Mouse (Mus musculus): ENCODE measurements around the gene Chst4. TPM values are rescaled to one million over a fixed set of nuclear protein-coding genes. Genes with fewer than 3 reads are reported as not detected.

Chst4 gene
- polyA plus RNA-seq, 1 experiment from 2014 or later = 0.32 TPM

GRCm38 (mm10) chr8:110008995-110009446 lies 30.5 kb downstream of the Chst4 start:
- no peaks in the 10 kb centered on the region for H3K4me1 ChIP-seq (ENCODE audit: insufficient read depth, low read length)
- no peak overlapping the region for H3K9ac ChIP-seq (replicated peaks; ENCODE audit: low read length)
- H3K4me2 ChIP-seq (replicated peaks; ENCODE audit: low read depth, low read length) = no peak overlapping the region
- H3K36me3 ChIP-seq (ENCODE audit: insufficient read depth, low read length) = no peaks in the 10 kb centered on the region
- no peaks in the 10 kb centered on the region for H3K9me3 ChIP-seq (ENCODE audit: low read length)
- WGBS = 70% methylated on average over 8 of the region's 8 CpGs
- no peak overlapping the region for H3K4me3 ChIP-seq (ENCODE audit: low read length)
- ATAC-seq (ENCODE audit: low FRiP score, low TSS enrichment) = no peak
- no peaks in the 10 kb centered on the region for H3K27me3 ChIP-seq (ENCODE audit: insufficient read depth, low read length)
- H3K27ac ChIP-seq (ENCODE audit: low read length) = no peak overlapping the region

- no peak overlapping the region for H3K4me2 ChIP-seq (replicated peaks; ENCODE audit: low read depth, low read length)
- H3K9me3 ChIP-seq (ENCODE audit: low read length) = no peaks in the 10 kb centered on the region
- H3K4me1 ChIP-seq (ENCODE audit: insufficient read depth, low read length) = no peaks in the 10 kb centered on the region
- 87% methylated on average over 26 of the region's 26 CpGs for WGBS
- H3K27me3 ChIP-seq (ENCODE audit: insufficient read depth, low read length) = no peaks in the 10 kb centered on the region
- no peaks in the 10 kb centered on the region for H3K36me3 ChIP-seq (ENCODE audit: insufficient read depth, low read length)
- H3K27ac ChIP-seq (ENCODE audit: low read length) = no peak overlapping the region
- no peak overlapping the region for H3K9ac ChIP-seq (replicated peaks; ENCODE audit: low read length)
- ATAC-seq (ENCODE audit: low FRiP score, low TSS enrichment) = no peak
- no peak overlapping the region for H3K4me3 ChIP-seq (ENCODE audit: low read length)
Observed at GRCm38 (mm10) chr8:110008228-110008994, 31.1 kb downstream of the Chst4 start.

- Histone ChIP-seq H3K4me2 (replicated peaks; ENCODE audit: low read depth, low read length) (no peak overlapping the region), H3K27ac (ENCODE audit: low read length) (no peak overlapping the region), H3K9me3 (ENCODE audit: low read length) (no peaks in the 10 kb centered on the region), H3K27me3 (ENCODE audit: insufficient read depth, low read length) (no peaks in the 10 kb centered on the region), H3K4me1 (ENCODE audit: insufficient read depth, low read length) (no peaks in the 10 kb centered on the region), H3K4me3 (ENCODE audit: low read length) (no peak overlapping the region), H3K9ac (replicated peaks; ENCODE audit: low read length) (no peak overlapping the region), H3K36me3 (ENCODE audit: insufficient read depth, low read length) (no peaks in the 10 kb centered on the region)
- 60% methylated on average over 17 of the region's 17 CpGs for WGBS
- ATAC-seq (ENCODE audit: low FRiP score, low TSS enrichment) = no peak
Observed at GRCm38 (mm10) chr8:110006312-110007023, 33.1 kb downstream of the Chst4 start.

- Histone ChIP-seq H3K4me2 (replicated peaks; ENCODE audit: low read depth, low read length) (no peak overlapping the region), H3K4me3 (ENCODE audit: low read length) (no peak overlapping the region), H3K4me1 (ENCODE audit: insufficient read depth, low read length) (no peaks in the 10 kb centered on the region), H3K27me3 (ENCODE audit: insufficient read depth, low read length) (no peaks in the 10 kb centered on the region), H3K27ac (ENCODE audit: low read length) (no peak overlapping the region), H3K9ac (replicated peaks; ENCODE audit: low read length) (no peak overlapping the region), H3K36me3 (ENCODE audit: insufficient read depth, low read length) (no peaks in the 10 kb centered on the region), H3K9me3 (ENCODE audit: low read length) (no peaks in the 10 kb centered on the region)
- WGBS = 74% methylated on average over 5 of the region's 5 CpGs
- no peak for ATAC-seq (ENCODE audit: low FRiP score, low TSS enrichment)
Observed at GRCm38 (mm10) chr8:110004300-110004699, 35.2 kb downstream of the Chst4 start.

GRCm38 (mm10) chr8:110002953-110003352 lies 36.6 kb downstream of the Chst4 start:
- Histone ChIP-seq H3K9me3 (ENCODE audit: low read length) (no peaks in the 10 kb centered on the region), H3K9ac (replicated peaks; ENCODE audit: low read length) (no peak overlapping the region), H3K27me3 (ENCODE audit: insufficient read depth, low read length) (no peaks in the 10 kb centered on the region), H3K36me3 (ENCODE audit: insufficient read depth, low read length) (no peaks in the 10 kb centered on the region), H3K4me3 (ENCODE audit: low read length) (no peak overlapping the region), H3K27ac (ENCODE audit: low read length) (no peak overlapping the region), H3K4me2 (replicated peaks; ENCODE audit: low read depth, low read length) (no peak overlapping the region), H3K4me1 (ENCODE audit: insufficient read depth, low read length) (no peaks in the 10 kb centered on the region)
- no peak for ATAC-seq (ENCODE audit: low FRiP score, low TSS enrichment)
- WGBS = 40% methylated on average over 9 of the region's 9 CpGs

- H3K27me3 ChIP-seq (ENCODE audit: insufficient read depth, low read length) = 0 out of 2 replicates have a peak, but pooled peaks cover 3% of the 10 kb centered on the region
- H3K9ac ChIP-seq (replicated peaks; ENCODE audit: low read length) = no peak overlapping the region
- no peaks in the 10 kb centered on the region for H3K4me1 ChIP-seq (ENCODE audit: insufficient read depth, low read length)
- no peak overlapping the region for H3K4me2 ChIP-seq (replicated peaks; ENCODE audit: low read depth, low read length)
- H3K36me3 ChIP-seq (ENCODE audit: insufficient read depth, low read length) = no peaks in the 10 kb centered on the region
- no peaks in the 10 kb centered on the region for H3K9me3 ChIP-seq (ENCODE audit: low read length)
- H3K27ac ChIP-seq (ENCODE audit: low read length) = no peak overlapping the region
- WGBS = 79% methylated on average over 10 of the region's 10 CpGs
- no peak overlapping the region for H3K4me3 ChIP-seq (ENCODE audit: low read length)
- ATAC-seq (ENCODE audit: low FRiP score, low TSS enrichment) = no peak
Observed at GRCm38 (mm10) chr8:109999974-110000373, 39.6 kb downstream of the Chst4 start.

GRCm38 (mm10) chr8:109998066-109998465 lies 41.5 kb downstream of the Chst4 start:
- no peaks in the 10 kb centered on the region for H3K4me1 ChIP-seq (ENCODE audit: insufficient read depth, low read length)
- WGBS = 67% methylated on average over 7 of the region's 7 CpGs
- no peak overlapping the region for H3K9ac ChIP-seq (replicated peaks; ENCODE audit: low read length)
- no peak overlapping the region for H3K4me3 ChIP-seq (ENCODE audit: low read length)
- H3K9me3 ChIP-seq (ENCODE audit: low read length) = no peaks in the 10 kb centered on the region
- H3K36me3 ChIP-seq (ENCODE audit: insufficient read depth, low read length) = no peaks in the 10 kb centered on the region
- no peak for ATAC-seq (ENCODE audit: low FRiP score, low TSS enrichment)
- H3K27me3 ChIP-seq (ENCODE audit: insufficient read depth, low read length) = 0 out of 2 replicates have a peak, but pooled peaks cover 3% of the 10 kb centered on the region
- no peak overlapping the region for H3K4me2 ChIP-seq (replicated peaks; ENCODE audit: low read depth, low read length)
- no peak overlapping the region for H3K27ac ChIP-seq (ENCODE audit: low read length)

- 90% methylated on average over 9 of the region's 9 CpGs for WGBS
- H3K4me2 ChIP-seq (replicated peaks; ENCODE audit: low read depth, low read length) = no peak overlapping the region
- H3K27me3 ChIP-seq (ENCODE audit: insufficient read depth, low read length) = 0 out of 2 replicates have a peak, but pooled peaks cover 3% of the 10 kb centered on the region
- H3K27ac ChIP-seq (ENCODE audit: low read length) = no peak overlapping the region
- no peaks in the 10 kb centered on the region for H3K4me1 ChIP-seq (ENCODE audit: insufficient read depth, low read length)
- no peak for ATAC-seq (ENCODE audit: low FRiP score, low TSS enrichment)
- H3K36me3 ChIP-seq (ENCODE audit: insufficient read depth, low read length) = no peaks in the 10 kb centered on the region
- H3K9me3 ChIP-seq (ENCODE audit: low read length) = no peaks in the 10 kb centered on the region
- no peak overlapping the region for H3K9ac ChIP-seq (replicated peaks; ENCODE audit: low read length)
- no peak overlapping the region for H3K4me3 ChIP-seq (ENCODE audit: low read length)
Observed at GRCm38 (mm10) chr8:109997381-109997780, 42.2 kb downstream of the Chst4 start.

GRCm38 (mm10) chr8:109992951-109993350 lies 46.6 kb downstream of the Chst4 start:
- Histone ChIP-seq H3K9ac (replicated peaks; ENCODE audit: low read length) (no peak overlapping the region), H3K9me3 (ENCODE audit: low read length) (no peaks in the 10 kb centered on the region), H3K4me1 (ENCODE audit: insufficient read depth, low read length) (no peaks in the 10 kb centered on the region), H3K4me2 (replicated peaks; ENCODE audit: low read depth, low read length) (no peak overlapping the region), H3K36me3 (ENCODE audit: insufficient read depth, low read length) (no peaks in the 10 kb centered on the region), H3K4me3 (ENCODE audit: low read length) (no peak overlapping the region), H3K27ac (ENCODE audit: low read length) (no peak overlapping the region), H3K27me3 (ENCODE audit: insufficient read depth, low read length) (0 out of 2 replicates have a peak, but pooled peaks cover 3% of the 10 kb centered on the region)
- 88% methylated on average over 1 of the region's 1 CpGs for WGBS
- no peak for ATAC-seq (ENCODE audit: low FRiP score, low TSS enrichment)

GRCm38 (mm10) chr8:109992166-109992565 lies 47.4 kb downstream of the Chst4 start:
- WGBS = 74% methylated on average over 5 of the region's 5 CpGs
- peaks cover 3% of the 10 kb centered on the region; the same call in 1 of the 2 replicates for H3K27me3 ChIP-seq (ENCODE audit: insufficient read depth, low read length)
- no peak overlapping the region for H3K4me2 ChIP-seq (replicated peaks; ENCODE audit: low read depth, low read length)
- H3K4me3 ChIP-seq (ENCODE audit: low read length) = no peak overlapping the region
- H3K9me3 ChIP-seq (ENCODE audit: low read length) = no peaks in the 10 kb centered on the region
- no peak overlapping the region for H3K9ac ChIP-seq (replicated peaks; ENCODE audit: low read length)
- H3K36me3 ChIP-seq (ENCODE audit: insufficient read depth, low read length) = no peaks in the 10 kb centered on the region
- no peak overlapping the region for H3K27ac ChIP-seq (ENCODE audit: low read length)
- H3K4me1 ChIP-seq (ENCODE audit: insufficient read depth, low read length) = no peaks in the 10 kb centered on the region
- no peak for ATAC-seq (ENCODE audit: low FRiP score, low TSS enrichment)
